Mouse (Mus musculus) regulatory T cell (primary cell): ENCODE measurements around the gene Gm8265.
"Not testable (repeated sequence)": the region's sequence is repeated elsewhere in the genome, so short reads cannot be mapped to it uniquely, and the experiment has no call there.

Source experiments
- in situ Hi-C: fragments of 300-600 bp; cut with MboI, MseI; formaldehyde crosslinking; loops from one replicate; pipeline ENCODE4 v1.15.1; 2025; ENCODE audit warnings: high pct_unique_total_duplicates

Gene Gm8265

DNA sequence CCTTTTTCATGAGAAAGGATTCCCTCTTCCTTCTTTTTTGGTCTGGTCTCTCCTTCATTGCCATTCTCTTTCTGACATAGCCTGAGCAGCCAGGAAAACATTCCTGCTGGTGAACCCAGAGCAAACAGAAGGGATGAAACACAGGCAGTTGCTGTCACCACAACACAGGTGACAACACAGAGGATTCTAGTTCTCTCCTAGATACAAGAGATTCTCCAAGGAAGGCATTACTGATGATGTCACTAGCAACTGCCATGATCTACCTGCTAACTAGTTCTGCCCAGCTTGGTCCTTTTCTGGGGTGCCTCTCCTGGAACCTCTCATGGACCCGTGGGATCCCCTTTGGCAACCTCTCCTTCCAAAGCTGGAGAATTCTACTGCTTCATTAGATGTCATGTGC is at the start of gene Gm8265:
Gm8265 (minus strand) TSS at position 101 of the 400 bp plus-strand sequence.
- in situ Hi-C loops, result not testable (repeated sequence)
